Mouse (Mus musculus) bone marrow, adult 2 months (tissue): ENCODE measurements around the gene Dmc1. TPM values are rescaled to one million over a fixed set of nuclear protein-coding genes. Genes with fewer than 3 reads are reported as not detected.

Experiments used
- H3K27ac ChIP-seq: fragments of 200-500 bp; 2 replicates; pipeline ENCODE4 v1.5.1; 2012; ENCODE audit warnings: low read depth, mild to moderate bottlenecking, control low read depth, inconsistent platforms, low read length; ENCODE audit not compliant: control insufficient read depth, poor library complexity, insufficient read depth
- H3K4me1 ChIP-seq: fragments of 200-500 bp; 2 replicates; pipeline ENCODE4 v1.6.1; 2011; ENCODE audit warnings: low read length; ENCODE audit not compliant: control insufficient read depth, insufficient read depth
- H3K4me3 ChIP-seq: fragments of 200-500 bp; replicated peaks from 2 replicates; pipeline ENCODE3; 2011; ENCODE audit warnings: mild to moderate bottlenecking, low read depth, low read length, control low read depth; ENCODE audit not compliant: control insufficient read depth
- CTCF ChIP-seq: fragments of 200-500 bp; IDR thresholded peaks from 2 replicates; pipeline ENCODE4 v1.5.1; 2011; ENCODE audit warnings: low read length, control low read depth; ENCODE audit not compliant: control insufficient read depth, insufficient read depth
- POLR2A ChIP-seq: fragments of 200-500 bp; IDR thresholded peaks from 2 replicates; pipeline ENCODE4 v1.6.1; 2011; ENCODE audit warnings: low read depth, mild to moderate bottlenecking, control low read depth, low read length, borderline replicate concordance; ENCODE audit not compliant: control insufficient read depth
- WGBS: fragments of 180-500 bp; shearing (Covaris S2); methylation state at CpG from one replicate; pipeline ENCODE4 v1.1.7; 2018; 5-methylcytosine and 5-hydroxymethylcytosine counted together
- polyA plus RNA-seq: library from polyadenylated mRNA; stranded (reverse); fragments of >200 nt; gene quantifications from 2 replicates; pipeline ENCODE4 v1.2.4, GENCODE M21; 2011; ENCODE audit warnings: low replicate concordance; ENCODE audit not compliant: missing spikeins, insufficient read depth, insufficient read length

The Dmc1 gene
- polyA plus RNA-seq, 1 experiment, result not detected

DNA sequence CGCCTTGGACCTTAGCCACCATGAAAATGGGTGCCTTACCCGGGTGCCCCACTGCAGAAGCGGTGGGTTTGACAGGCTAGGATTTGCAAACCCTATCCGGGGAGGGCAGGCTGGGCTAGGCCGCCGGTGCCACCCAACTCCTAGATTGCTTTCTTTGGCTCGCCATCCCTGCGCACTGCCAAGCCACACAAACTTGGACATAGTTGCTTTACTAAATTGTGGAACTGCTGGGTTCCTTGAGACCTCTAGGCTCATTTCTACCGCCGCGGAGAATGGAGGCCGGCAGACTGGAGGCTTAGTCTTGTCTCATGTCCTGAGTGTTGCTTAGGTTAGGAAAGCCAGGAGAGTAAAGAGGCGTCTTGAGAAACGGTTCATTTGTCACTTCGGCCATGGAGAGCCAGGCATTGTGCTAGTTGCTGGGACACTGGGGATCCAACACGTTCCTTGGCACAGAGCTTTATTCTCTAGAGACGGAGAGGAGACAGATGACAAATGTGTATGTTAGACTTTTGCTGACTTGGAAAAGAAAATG lies 57.6 kb downstream of the Dmc1 start:
- TF ChIP-seq POLR2A (no peak), CTCF (no peak)
- peak overlapping the region; percentile 98 for H3K27ac ChIP-seq
- H3K4me1 ChIP-seq, result peaks cover 1% of the 10 kb centered on the region
- peak overlapping the region; percentile 80 for H3K4me3 ChIP-seq
- WGBS, result 90% methylated on average over 17 of the region's 17 CpGs

DNA sequence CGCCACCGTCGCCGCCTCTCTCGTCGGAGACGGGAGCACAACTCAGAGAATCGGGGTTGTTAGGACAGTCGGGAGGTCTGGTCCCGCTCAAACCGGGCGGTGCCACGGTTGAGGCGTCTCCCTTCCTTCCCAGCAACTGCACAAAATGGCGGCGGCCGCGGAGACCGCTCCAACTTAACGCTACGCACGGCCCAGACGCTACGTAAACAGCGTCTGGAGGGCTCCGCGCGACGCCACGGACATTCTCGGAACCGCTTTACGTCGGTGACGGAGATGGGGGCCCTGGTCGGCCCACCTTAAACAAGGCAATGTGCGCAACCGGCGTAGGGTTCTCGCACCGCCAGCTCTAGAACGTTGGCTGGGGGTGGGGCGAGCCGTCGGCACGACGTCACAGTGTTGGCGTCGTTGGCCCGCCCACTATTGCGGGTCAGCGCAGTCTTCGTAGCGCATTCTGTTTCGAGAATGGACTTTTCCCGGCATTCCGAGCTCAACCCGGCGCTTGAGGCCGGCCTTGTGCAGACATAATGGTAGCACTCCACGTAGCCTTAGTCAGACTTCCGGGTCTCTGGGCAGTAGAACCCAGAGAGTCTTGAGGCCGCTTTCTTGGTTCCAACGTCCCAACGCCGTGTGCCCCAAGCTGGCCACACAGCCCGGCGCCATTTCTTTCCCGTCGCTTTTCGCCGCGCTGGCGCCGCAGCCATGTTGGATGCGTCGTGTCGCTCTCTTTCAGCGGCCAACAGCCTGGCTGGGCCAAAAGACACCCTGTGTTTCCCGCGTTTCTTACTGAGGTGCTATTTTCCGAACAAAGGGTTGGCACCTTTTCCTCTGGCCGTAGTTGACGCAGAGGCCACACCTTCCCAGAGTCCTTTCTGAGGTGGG lies 58.3 kb downstream of the Dmc1 start, which contains the start of gene Ddx17:
TSS of gene Ddx17 (minus strand) at position 332 of the 879 bp plus-strand sequence.
- 3% methylated on average over 84 of the region's 84 CpGs for WGBS
- no peak for TF ChIP-seq CTCF
- peak; percentile 88; the same call in 1 of the 2 replicates for TF ChIP-seq POLR2A
- Histone ChIP-seq H3K27ac (peak within 1 kb of the TSS; percentile 98), H3K4me3 (peak within 1 kb of the TSS; percentile 80), H3K4me1 (peaks cover 1% of the 10 kb centered on the region)

DNA sequence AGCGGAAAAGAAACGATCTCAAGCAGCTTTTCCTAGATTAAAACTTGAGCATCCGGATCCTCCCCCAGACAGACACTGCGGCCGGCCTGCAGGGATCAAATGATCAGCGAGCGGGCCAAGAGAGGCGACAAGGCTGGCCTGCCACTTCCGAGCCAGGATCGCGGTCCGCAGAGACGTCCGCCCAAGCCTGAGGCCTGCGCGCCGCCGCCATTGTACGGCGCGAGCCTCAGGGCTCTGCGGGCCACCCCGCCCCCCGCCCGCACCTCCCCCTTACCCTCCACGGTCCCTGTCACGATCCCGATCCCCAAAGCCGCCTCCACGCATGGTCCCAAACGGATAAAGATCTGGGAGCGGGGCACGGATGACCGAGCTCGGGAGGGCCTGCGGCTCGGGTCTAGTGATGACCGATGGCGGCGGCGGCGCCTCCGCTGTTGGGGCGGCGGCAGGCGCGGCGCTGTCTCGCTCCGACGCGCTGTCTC lies 58.9 kb downstream of the Dmc1 start:
- WGBS, result under 1% methylated on average over 51 of the region's 52 CpGs
- H3K4me3 ChIP-seq, result peak overlapping the region; percentile 80
- TF ChIP-seq POLR2A (0 out of 2 replicates have a peak, but pooled peaks have one; percentile 6), CTCF (no peak)
- H3K27ac ChIP-seq, result peak overlapping the region; percentile 98
- peaks cover 1% of the 10 kb centered on the region for H3K4me1 ChIP-seq

DNA sequence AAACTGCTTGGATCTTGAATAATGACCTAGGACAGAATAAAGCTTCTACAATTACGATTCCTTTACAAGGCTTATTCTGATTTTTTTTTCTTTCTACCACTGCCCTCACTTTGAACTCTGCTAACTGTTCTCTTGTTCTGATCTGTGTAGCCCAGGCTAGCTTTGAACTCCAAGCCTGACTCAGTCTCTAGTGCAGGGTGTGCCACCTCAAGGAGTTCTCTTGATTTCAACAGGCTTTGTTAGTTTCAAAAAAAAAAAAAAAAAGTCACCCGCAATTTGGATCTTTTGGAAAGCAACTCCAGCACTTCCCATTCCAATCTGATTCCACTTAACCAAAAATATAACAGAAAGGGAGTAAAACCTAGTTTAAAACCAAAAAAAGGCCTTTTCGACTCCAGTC lies 59.4 kb downstream of the Dmc1 start:
- TF ChIP-seq CTCF (no peak), POLR2A (no peak)
- 2% methylated on average over 3 of the region's 3 CpGs for WGBS
- H3K27ac ChIP-seq, result peak overlapping the region; percentile 98
- H3K4me1 ChIP-seq, result peaks cover 1% of the 10 kb centered on the region
- H3K4me3 ChIP-seq, result peak overlapping the region; percentile 80

DNA sequence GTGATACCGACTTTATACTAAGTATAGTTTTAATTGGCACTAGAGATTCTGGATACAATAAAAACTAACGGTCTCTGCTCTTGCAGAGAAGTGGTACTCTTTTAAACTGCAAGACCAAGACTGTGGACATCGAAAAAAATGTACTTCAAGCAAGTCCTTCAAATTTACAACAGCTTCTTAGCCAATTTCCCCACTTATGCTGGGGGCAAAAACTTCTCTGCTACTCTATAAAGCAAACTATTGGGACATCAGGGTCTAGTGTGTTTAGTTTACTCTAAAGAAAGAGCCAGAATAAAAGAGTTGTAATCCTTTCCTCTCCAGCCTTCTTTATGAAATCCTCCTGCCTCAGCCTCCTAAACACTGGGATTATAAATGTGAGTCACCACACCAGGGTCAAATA lies 60.9 kb downstream of the Dmc1 start:
- 87% methylated on average over 3 of the region's 3 CpGs for WGBS
- TF ChIP-seq CTCF, result no peak
- TF ChIP-seq POLR2A, result no peak

DNA sequence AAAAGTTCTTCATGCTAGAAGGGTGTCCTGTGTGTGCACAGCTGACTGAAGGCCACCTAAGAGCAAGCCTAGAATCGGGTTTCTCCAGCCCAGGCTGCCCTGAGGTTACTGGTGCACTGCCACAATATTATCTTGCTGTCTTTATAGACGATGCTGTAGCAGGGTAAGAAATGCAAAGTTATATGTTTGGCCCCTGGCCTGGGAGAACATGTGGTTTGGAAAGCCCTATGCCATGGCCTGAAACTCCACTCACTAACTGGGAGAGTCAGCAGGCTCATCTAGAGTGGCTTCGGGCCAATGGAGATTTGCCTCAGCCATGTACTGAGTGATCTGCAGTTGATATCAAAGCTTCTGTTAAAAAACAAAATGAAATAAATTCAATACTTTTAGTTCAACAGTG lies 71.1 kb downstream of the Dmc1 start:
- Histone ChIP-seq H3K4me1 (no peaks in the 10 kb centered on the region), H3K4me3 (no peak overlapping the region), H3K27ac (no peak overlapping the region)
- TF ChIP-seq CTCF (no peak), POLR2A (no peak)
- 88% methylated on average over 3 of the region's 3 CpGs for WGBS

More for the DNA sequence above, 60.9 kb downstream of the Dmc1 start:
- Histone ChIP-seq H3K4me3 (no peak overlapping the region), H3K27ac (no peak overlapping the region), H3K4me1 (peaks cover 1% of the 10 kb centered on the region)

DNA sequence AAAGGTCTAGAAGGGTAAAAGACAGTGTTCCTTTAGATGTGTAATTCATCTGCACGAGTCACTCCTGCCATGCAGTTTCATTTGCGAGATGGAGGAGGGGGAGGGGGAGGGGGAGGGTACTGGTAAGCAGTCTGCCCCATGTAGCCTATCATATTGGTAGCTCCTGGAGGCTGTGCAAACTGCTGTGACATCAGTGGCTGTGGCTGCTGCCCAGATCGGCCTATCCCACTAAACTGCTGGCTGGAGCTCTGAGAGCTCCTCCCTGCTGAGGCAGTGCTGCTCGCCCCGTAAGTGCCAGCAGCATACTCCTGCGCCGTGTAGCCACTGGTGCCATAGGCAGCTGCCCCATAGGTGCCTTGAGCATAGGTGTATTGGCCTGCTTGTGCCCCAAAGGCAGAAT lies 75.0 kb downstream of the Dmc1 start:
- 86% methylated on average over 7 of the region's 7 CpGs for WGBS

DNA sequence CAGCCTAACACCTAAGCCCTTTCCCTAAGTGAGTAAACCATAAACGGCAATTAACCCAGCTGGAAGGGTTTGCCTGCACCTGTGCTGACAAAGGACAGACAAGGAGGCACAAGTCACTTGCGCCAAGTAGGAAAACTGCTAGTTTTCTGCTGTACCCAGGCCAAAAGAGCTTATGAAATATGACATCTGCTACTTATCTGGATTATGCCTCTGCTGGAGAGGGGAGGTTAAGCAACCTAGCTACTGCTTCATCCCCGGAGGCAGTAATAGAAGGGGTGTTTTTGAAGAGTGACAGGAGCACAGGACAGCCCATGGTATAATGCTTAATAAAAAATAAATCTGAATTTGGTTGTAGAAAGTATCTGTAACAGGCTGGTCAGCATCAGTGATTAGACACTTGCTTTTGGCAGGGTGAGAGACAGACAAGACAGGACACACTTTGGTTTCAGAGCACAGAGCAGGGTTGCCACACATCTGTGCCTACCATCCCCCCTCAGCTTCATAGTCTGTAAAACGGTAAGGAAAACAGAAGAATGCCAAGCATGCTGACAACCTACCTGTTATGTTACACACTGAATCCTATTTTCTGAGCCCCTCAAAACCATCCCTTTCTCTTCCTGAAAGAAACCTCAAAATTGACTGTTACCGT lies 76.8 kb downstream of the Dmc1 start:
- no peak overlapping the region for H3K27ac ChIP-seq
- 65% methylated on average over 5 of the region's 5 CpGs for whole genome bisulfite sequencing
- no peak overlapping the region for H3K4me3 ChIP-seq
- no peaks in the 10 kb centered on the region for H3K4me1 ChIP-seq
- TF ChIP-seq POLR2A, result no peak
- TF ChIP-seq CTCF, result no peak

More for the DNA sequence above, 75.0 kb downstream of the Dmc1 start:
- H3K4me1 ChIP-seq, result no peaks in the 10 kb centered on the region
- H3K27ac ChIP-seq, result no peak overlapping the region
- no peak for TF ChIP-seq POLR2A
- TF ChIP-seq CTCF, result no peak
- no peak overlapping the region for H3K4me3 ChIP-seq
